Mouse (Mus musculus) embryonic fibroblast, embryonic 13.5 days (primary cell): Measurements from ENCODE around the gene H2afx.

ENCODE experiments used
- CTCF ChIP-seq: IDR thresholded peaks from 2 replicates; pipeline ENCODE4 v1.5.1; 2011; ENCODE audit warnings: mild to moderate bottlenecking, control low read depth, low read length, moderate library complexity, borderline replicate concordance; ENCODE audit not compliant: insufficient read depth
- POLR2A ChIP-seq: IDR thresholded peaks from 2 replicates; pipeline ENCODE4 v1.6.1; 2011; ENCODE audit warnings: low read depth, mild to moderate bottlenecking, control low read depth, low read length, moderate library complexity

DNA sequence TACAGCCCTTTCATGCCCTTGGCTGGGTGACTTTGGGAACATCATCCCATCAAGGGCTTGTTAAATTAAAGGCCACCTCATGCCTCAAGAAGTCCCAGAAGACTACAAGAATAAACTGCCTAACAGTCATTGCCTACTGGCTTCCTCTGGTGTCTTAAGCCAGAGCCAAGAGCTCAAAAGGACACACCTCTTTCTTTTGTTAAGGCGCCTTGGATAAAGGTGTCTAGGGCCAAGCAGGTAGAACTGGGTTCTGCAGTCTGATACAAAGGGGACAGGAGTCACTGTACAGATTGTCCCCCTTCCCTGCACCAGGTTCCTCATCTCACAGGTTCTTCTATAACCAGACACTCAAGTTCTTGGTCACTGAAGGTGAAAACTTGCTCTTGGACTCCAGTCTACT, 8.1 kb downstream of the H2afx start:
- TF ChIP-seq CTCF = no peak
- TF ChIP-seq POLR2A = no peak
